Mouse (Mus musculus): ENCODE data around the gene Vat1.

DNA sequence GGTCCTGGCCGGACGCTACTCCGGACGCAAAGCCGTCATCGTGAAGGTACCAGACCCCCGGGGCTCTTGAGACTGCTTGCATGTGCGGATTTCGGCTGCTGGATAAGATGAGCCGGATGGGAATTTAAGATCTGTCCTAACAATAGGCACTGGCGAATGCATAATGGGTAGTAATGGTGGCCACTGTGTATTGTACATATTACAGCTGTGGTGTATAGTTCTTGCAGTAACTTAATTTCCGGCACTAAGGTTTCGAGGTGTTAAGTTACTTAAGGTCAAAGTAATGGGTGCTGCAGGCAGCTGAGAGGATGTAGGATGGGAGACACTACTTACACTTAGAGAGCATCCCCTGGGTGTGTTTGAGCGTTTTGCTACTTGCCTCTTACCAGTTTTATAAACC lies 23.3 kb downstream of the Vat1 start:
- TF ChIP-seq POLR2A (IDR thresholded peaks at IDR 0.05; ENCODE audit: low read depth, low read length) (no peak), CTCF (IDR thresholded peaks at IDR 0.05; ENCODE audit: extremely low read depth, insufficient read length, insufficient replicate concordance, low read depth, low read length) (no peak)

Data from small intestine, adult 2 months (tissue).